Mouse (Mus musculus): ENCODE measurements around the gene Tmem184c. TPM values are rescaled to one million over a fixed set of nuclear protein-coding genes. Genes with fewer than 3 reads are reported as not detected.

The Tmem184c gene
- total and polyA plus RNA-seq, 3 experiments: 25.1 to 53.2 (median 29.5) TPM

- no peak for TF ChIP-seq ZNF384 (IDR thresholded peaks at IDR 0.05; ENCODE audit: low read depth, low read length)
- no peak for TF ChIP-seq KAT2A (IDR thresholded peaks at IDR 0.05; ENCODE audit: insufficient replicate concordance, low read length)
- TF ChIP-seq EP300 (IDR thresholded peaks at IDR 0.05; ENCODE audit: low read length): no peak
- TF ChIP-seq ZC3H11A (IDR thresholded peaks at IDR 0.05; ENCODE audit: low read depth, low read length): no peak
- no peak for TF ChIP-seq RAD21 (IDR thresholded peaks at IDR 0.05; ENCODE audit: low read depth, low read length)
- no peak for TF ChIP-seq CHD1 (IDR thresholded peaks at IDR 0.05; ENCODE audit: low read depth, low read length)
- TF ChIP-seq MAFK (IDR thresholded peaks at IDR 0.05; ENCODE audit: insufficient replicate concordance, low read length): no peak
- no peaks in the 10 kb centered on the region for H3K36me3 ChIP-seq (replicated peaks in 1 of 2; ENCODE audit: control insufficient read depth in 1 of 2, insufficient read depth in 1 of 2, low read length in 1 of 2)
- H3K4me3 ChIP-seq (replicated peaks in 1 of 3; ENCODE audit: low read depth in 2 of 3, low read length in 2 of 3, poor library complexity in 1 of 3): no peak overlapping the region
- no peak for DNase-seq (ENCODE audit: extremely low read depth)
- no peak overlapping the region for H3K4me2 ChIP-seq (ENCODE audit: insufficient read depth, low read depth, poor library complexity, severe bottlenecking)
- H3K79me2 ChIP-seq (replicated peaks; ENCODE audit: control insufficient read depth, extremely low read depth, insufficient read depth, poor library complexity, severe bottlenecking): no peaks in the 10 kb centered on the region
- H3K4me1 ChIP-seq (ENCODE audit: control insufficient read depth in 1 of 2, insufficient read depth in 2 of 2): peaks cover 0 to 3% of the 10 kb centered on the region in 2 experiments; a peak in 1 of 4 replicates
- no peaks in the 10 kb centered on the region for H3K9me3 ChIP-seq (replicated peaks; ENCODE audit: low read length)
- no peak overlapping the region for H3K27ac ChIP-seq (ENCODE audit: insufficient read depth, low read depth)
- H3K9ac ChIP-seq (ENCODE audit: insufficient read depth, low read depth): no peak overlapping the region
- dilution Hi-C loops (cut with MboI; ENCODE audit: extremely low pct_ligation_motif_present, extremely low pct_unique_long_range_greater_than_20kb, low sequenced_read_pairs) (no loop called here), in situ Hi-C loops (cut with MboI; ENCODE audit: low pct_ligation_motif_present, low pct_unique_long_range_greater_than_20kb, low sequenced_read_pairs) (loop anchor here (10.0 kb wide), 1 partner anchor 371 kb away; no protein-coding TSS in a partner anchor)
- H3K27me3 ChIP-seq (replicated peaks): no peaks in the 10 kb centered on the region
These were observed 23.5 kb upstream of the Tmem184c start for GRCm38 (mm10) chr8:77634035-77634434.

GRCm38 (mm10) chr8:77633211-77633610, 22.7 kb upstream of the Tmem184c start:
- in situ Hi-C loops (cut with MboI; ENCODE audit: low pct_ligation_motif_present, low pct_unique_long_range_greater_than_20kb, low sequenced_read_pairs): loop anchor here (10.0 kb wide), 1 partner anchor 372 kb away; no protein-coding TSS in a partner anchor

GRCm38 (mm10) chr8:77630691-77631090, 20.2 kb upstream of the Tmem184c start:
- no peaks in the 10 kb centered on the region for H3K79me2 ChIP-seq (replicated peaks; ENCODE audit: control insufficient read depth, extremely low read depth, insufficient read depth, poor library complexity, severe bottlenecking)
- in situ Hi-C loops (cut with MboI; ENCODE audit: low pct_ligation_motif_present, low pct_unique_long_range_greater_than_20kb, low sequenced_read_pairs): loop anchor here (10.0 kb wide), 1 partner anchor 374 kb away; no protein-coding TSS in a partner anchor
- no peak overlapping the region for H3K4me3 ChIP-seq (replicated peaks in 1 of 3; ENCODE audit: low read depth in 2 of 3, low read length in 2 of 3, poor library complexity in 1 of 3)
- no peak for TF ChIP-seq RCOR1 (conservative IDR thresholded peaks at IDR 0.05; ENCODE audit: low read depth, low read length)
- no peak for TF ChIP-seq JUN (IDR thresholded peaks at IDR 0.05; ENCODE audit: insufficient read depth, low read depth, low read length)
- no peak for TF ChIP-seq CHD2 (IDR thresholded peaks at IDR 0.05; ENCODE audit: low read length)
- no peak for TF ChIP-seq POLR2AphosphoS2 (IDR thresholded peaks at IDR 0.05; ENCODE audit: low read depth, low read length)
- TF ChIP-seq MEF2A (IDR thresholded peaks at IDR 0.05; ENCODE audit: borderline replicate concordance, low read depth, low read length): no peak
- no peak for TF ChIP-seq ZKSCAN1 (IDR thresholded peaks at IDR 0.05; ENCODE audit: borderline replicate concordance, low read depth, low read length)
- no peak for TF ChIP-seq USF2 (conservative IDR thresholded peaks at IDR 0.05; ENCODE audit: low read depth, low read length)
- no peak for TF ChIP-seq E2F4 (IDR thresholded peaks at IDR 0.05; ENCODE audit: insufficient replicate concordance, low read depth, low read length)
- no peaks in the 10 kb centered on the region for H3K36me3 ChIP-seq (replicated peaks in 1 of 2; ENCODE audit: control insufficient read depth in 1 of 2, insufficient read depth in 1 of 2, low read length in 1 of 2)
- H3K9me3 ChIP-seq (replicated peaks; ENCODE audit: low read length): no peaks in the 10 kb centered on the region
- H3K27me3 ChIP-seq (replicated peaks): no peaks in the 10 kb centered on the region
- dilution Hi-C loops (cut with MboI; ENCODE audit: extremely low pct_ligation_motif_present, extremely low pct_unique_long_range_greater_than_20kb, low sequenced_read_pairs): no loop called here
- peaks cover 0 to 8% of the 10 kb centered on the region in 2 experiments; a peak in 2 of 4 replicates for H3K4me1 ChIP-seq (ENCODE audit: control insufficient read depth in 1 of 2, insufficient read depth in 2 of 2)
- DNase-seq (ENCODE audit: extremely low read depth): no peak
- H3K9ac ChIP-seq (ENCODE audit: insufficient read depth, low read depth): no peak overlapping the region
- no peak overlapping the region for H3K27ac ChIP-seq (ENCODE audit: insufficient read depth, low read depth)
- H3K4me2 ChIP-seq (ENCODE audit: insufficient read depth, low read depth, poor library complexity, severe bottlenecking): no peak overlapping the region

More at GRCm38 (mm10) chr8:77633211-77633610, 22.7 kb upstream of the Tmem184c start:
- TF ChIP-seq IRF4 (IDR thresholded peaks at IDR 0.05; ENCODE audit: low read depth, low read length): no peak
- TF ChIP-seq POLR2A (IDR thresholded peaks at IDR 0.05; ENCODE audit: low read depth, low read length): no peak
- TF ChIP-seq TCF12 (IDR thresholded peaks at IDR 0.05; ENCODE audit: low read depth, low read length): no peak
- TF ChIP-seq MAX (IDR thresholded peaks at IDR 0.05; ENCODE audit: low read length): no peak
- TF ChIP-seq POLR2AphosphoS2 (IDR thresholded peaks at IDR 0.05; ENCODE audit: low read depth, low read length): no peak
- no peak for TF ChIP-seq NELFE (IDR thresholded peaks at IDR 0.05; ENCODE audit: low read depth, low read length)
- no peak for TF ChIP-seq ELF1 (IDR thresholded peaks at IDR 0.05; ENCODE audit: low read depth, low read length)
- no peak for TF ChIP-seq CHD1 (IDR thresholded peaks at IDR 0.05; ENCODE audit: low read depth, low read length)
- TF ChIP-seq CTCF (conservative IDR thresholded peaks at IDR 0.05 in 1 of 2, IDR thresholded peaks at IDR 0.05 in 1 of 2; ENCODE audit: low read depth in 2 of 2, low read length in 2 of 2): no peak
- no peak for TF ChIP-seq UBTF (IDR thresholded peaks at IDR 0.05; ENCODE audit: low read depth, low read length)
- TF ChIP-seq GABPA (IDR thresholded peaks at IDR 0.05; ENCODE audit: insufficient replicate concordance, low read depth, low read length): no peak
- no peak for DNase-seq (ENCODE audit: extremely low read depth)
- Histone ChIP-seq H3K9me3 (replicated peaks; ENCODE audit: low read length) (no peaks in the 10 kb centered on the region), H3K4me3 (replicated peaks in 1 of 3; ENCODE audit: low read depth in 2 of 3, low read length in 2 of 3, poor library complexity in 1 of 3) (no peak overlapping the region), H3K36me3 (replicated peaks in 1 of 2; ENCODE audit: control insufficient read depth in 1 of 2, insufficient read depth in 1 of 2, low read length in 1 of 2) (no peaks in the 10 kb centered on the region), H3K4me1 (ENCODE audit: control insufficient read depth in 1 of 2, insufficient read depth in 2 of 2) (peaks cover 0 to 3% of the 10 kb centered on the region in 2 experiments; a peak in 1 of 4 replicates), H3K27me3 (replicated peaks) (no peaks in the 10 kb centered on the region), H3K4me2 (ENCODE audit: insufficient read depth, low read depth, poor library complexity, severe bottlenecking) (no peak overlapping the region), H3K79me2 (replicated peaks; ENCODE audit: control insufficient read depth, extremely low read depth, insufficient read depth, poor library complexity, severe bottlenecking) (no peaks in the 10 kb centered on the region), H3K27ac (ENCODE audit: insufficient read depth, low read depth) (no peak overlapping the region), H3K9ac (ENCODE audit: insufficient read depth, low read depth) (no peak overlapping the region)
- dilution Hi-C loops (cut with MboI; ENCODE audit: extremely low pct_ligation_motif_present, extremely low pct_unique_long_range_greater_than_20kb, low sequenced_read_pairs): no loop called here

Data from CH12.LX (cell line).